Mouse (Mus musculus): ENCODE measurements at regions not wholly inside any gene's neighbourhood (a gene's known extent, or its start where the extent isn't known, plus 50 kb on each side); places are given as distances from the start of the nearest gene placed in this dataset.

GRCm38 (mm10) chrX:106985684-106986083, 65.3 kb downstream of the Lpar4 start:
- Histone ChIP-seq H3K36me3 (replicated peaks; ENCODE audit: control insufficient read depth, insufficient read depth) (no peaks in the 10 kb centered on the region), H3K4me2 (replicated peaks) (no peak overlapping the region), H3K4me1 (replicated peaks; ENCODE audit: control insufficient read depth, insufficient read depth, low read length) (no peaks in the 10 kb centered on the region), H3K27ac (no peak overlapping the region), H3K9ac (no peak overlapping the region), H3K9me3 (ENCODE audit: control insufficient read depth, low read length) (no peaks in the 10 kb centered on the region), H3K27me3 (ENCODE audit: control insufficient read depth, insufficient read depth, low read length) (no peaks in the 10 kb centered on the region), H3K4me3 (replicated peaks; ENCODE audit: low read length) (no peak overlapping the region)
- 53% methylated on average over 1 of the region's 1 CpGs for WGBS
- ATAC-seq (ENCODE audit: low FRiP score): no peak
- DNase-seq (ENCODE audit: low spot score): no peak

DNA sequence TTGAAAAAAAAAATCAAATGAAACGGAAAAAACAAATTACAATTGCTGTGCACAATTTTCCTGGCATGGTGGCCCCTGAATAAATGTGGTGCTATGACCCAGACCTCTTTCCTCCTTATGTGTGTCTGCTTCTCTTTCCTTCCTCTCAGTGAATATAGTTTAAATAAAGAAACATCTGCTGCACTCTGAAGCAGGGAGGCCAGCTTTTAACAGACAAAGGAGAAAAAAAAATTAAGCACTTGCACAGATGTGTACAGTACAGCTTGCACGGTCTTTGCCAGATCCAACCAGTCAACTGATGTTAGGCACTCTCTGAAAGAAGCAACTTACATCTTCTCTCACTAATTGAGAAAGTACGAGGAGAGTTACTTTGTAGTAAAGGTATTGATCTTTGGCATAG, 66.4 kb downstream of the Lpar4 start:
- Histone ChIP-seq H3K4me1 (replicated peaks; ENCODE audit: control insufficient read depth, insufficient read depth, low read length) (no peaks in the 10 kb centered on the region), H3K9ac (no peak overlapping the region), H3K27me3 (ENCODE audit: control insufficient read depth, insufficient read depth, low read length) (no peaks in the 10 kb centered on the region), H3K27ac (no peak overlapping the region), H3K9me3 (ENCODE audit: control insufficient read depth, low read length) (no peaks in the 10 kb centered on the region), H3K36me3 (replicated peaks; ENCODE audit: control insufficient read depth, insufficient read depth) (no peaks in the 10 kb centered on the region), H3K4me3 (replicated peaks; ENCODE audit: low read length) (no peak overlapping the region), H3K4me2 (replicated peaks) (no peak overlapping the region)
- DNase-seq (ENCODE audit: low spot score) (no peak), ATAC-seq (ENCODE audit: low FRiP score) (no peak)
- 54% methylated on average over 3 of the region's 3 CpGs for WGBS

GRCm38 (mm10) chrX:106987779-106988178, 67.4 kb downstream of the Lpar4 start:
- Histone ChIP-seq H3K36me3 (replicated peaks; ENCODE audit: control insufficient read depth, insufficient read depth) (no peaks in the 10 kb centered on the region), H3K4me1 (replicated peaks; ENCODE audit: control insufficient read depth, insufficient read depth, low read length) (no peaks in the 10 kb centered on the region), H3K4me2 (replicated peaks) (no peak overlapping the region), H3K4me3 (replicated peaks; ENCODE audit: low read length) (no peak overlapping the region), H3K9me3 (ENCODE audit: control insufficient read depth, low read length) (no peaks in the 10 kb centered on the region), H3K27ac (no peak overlapping the region), H3K9ac (no peak overlapping the region), H3K27me3 (ENCODE audit: control insufficient read depth, insufficient read depth, low read length) (no peaks in the 10 kb centered on the region)
- ATAC-seq (ENCODE audit: low FRiP score) (no peak), DNase-seq (ENCODE audit: low spot score) (no peak)
- WGBS: 16% methylated on average over 4 of the region's 4 CpGs

DNA sequence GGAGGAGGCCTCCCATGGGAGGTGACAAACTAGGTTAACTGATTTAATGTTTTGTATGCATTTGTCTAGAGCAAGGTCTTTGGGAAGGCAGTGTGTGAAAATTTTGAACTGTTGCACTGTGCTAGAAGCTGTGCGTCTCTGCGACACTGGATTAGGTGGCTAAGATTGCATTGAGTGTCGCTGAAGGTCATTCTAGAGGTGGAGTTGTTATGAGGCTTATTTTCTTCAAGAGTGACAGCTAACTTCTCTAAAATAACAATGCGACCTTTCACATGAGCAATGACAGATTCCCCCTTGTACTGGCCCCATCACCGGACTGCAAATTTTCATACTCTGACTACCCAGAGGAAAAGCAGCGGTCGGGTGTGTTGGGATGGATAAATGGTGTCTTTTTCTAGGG, 83.8 kb upstream of the P2ry10 start:
- no peak overlapping the region for H3K9ac ChIP-seq
- 67% methylated on average over 7 of the region's 7 CpGs for WGBS
- no peak for ATAC-seq (ENCODE audit: low FRiP score)
- H3K4me3 ChIP-seq (replicated peaks; ENCODE audit: low read length): no peak overlapping the region
- H3K27ac ChIP-seq: no peak overlapping the region
- H3K36me3 ChIP-seq (replicated peaks; ENCODE audit: control insufficient read depth, insufficient read depth): no peaks in the 10 kb centered on the region
- H3K9me3 ChIP-seq (ENCODE audit: control insufficient read depth, low read length): no peaks in the 10 kb centered on the region
- no peaks in the 10 kb centered on the region for H3K4me1 ChIP-seq (replicated peaks; ENCODE audit: control insufficient read depth, insufficient read depth, low read length)
- no peaks in the 10 kb centered on the region for H3K27me3 ChIP-seq (ENCODE audit: control insufficient read depth, insufficient read depth, low read length)
- no peak overlapping the region for H3K4me2 ChIP-seq (replicated peaks)
- DNase-seq (ENCODE audit: low spot score): no peak

GRCm38 (mm10) chrX:107008968-107009367, 79.3 kb upstream of the P2ry10 start:
- Histone ChIP-seq H3K4me2 (replicated peaks) (no peak overlapping the region), H3K9me3 (ENCODE audit: control insufficient read depth, low read length) (no peaks in the 10 kb centered on the region), H3K4me1 (replicated peaks; ENCODE audit: control insufficient read depth, insufficient read depth, low read length) (no peaks in the 10 kb centered on the region), H3K27ac (no peak overlapping the region), H3K9ac (no peak overlapping the region), H3K27me3 (ENCODE audit: control insufficient read depth, insufficient read depth, low read length) (no peaks in the 10 kb centered on the region), H3K36me3 (replicated peaks; ENCODE audit: control insufficient read depth, insufficient read depth) (no peaks in the 10 kb centered on the region), H3K4me3 (replicated peaks; ENCODE audit: low read length) (no peak overlapping the region)
- DNase-seq (ENCODE audit: low spot score) (peak; percentile 33), ATAC-seq (ENCODE audit: low FRiP score) (no peak)
- 56% methylated on average over 4 of the region's 4 CpGs for WGBS

GRCm38 (mm10) chrX:107012615-107013014, 75.7 kb upstream of the P2ry10 start:
- Histone ChIP-seq H3K27ac (no peak overlapping the region), H3K4me2 (replicated peaks) (no peak overlapping the region), H3K9ac (no peak overlapping the region), H3K36me3 (replicated peaks; ENCODE audit: control insufficient read depth, insufficient read depth) (no peaks in the 10 kb centered on the region), H3K27me3 (ENCODE audit: control insufficient read depth, insufficient read depth, low read length) (no peaks in the 10 kb centered on the region), H3K9me3 (ENCODE audit: control insufficient read depth, low read length) (no peaks in the 10 kb centered on the region), H3K4me3 (replicated peaks; ENCODE audit: low read length) (no peak overlapping the region), H3K4me1 (replicated peaks; ENCODE audit: control insufficient read depth, insufficient read depth, low read length) (no peaks in the 10 kb centered on the region)
- DNase-seq (ENCODE audit: low spot score) (no peak), ATAC-seq (ENCODE audit: low FRiP score) (no peak)
- WGBS: 76% methylated on average over 3 of the region's 3 CpGs

GRCm38 (mm10) chrX:107015335-107015734, 73.0 kb upstream of the P2ry10 start:
- no peak overlapping the region for H3K9ac ChIP-seq
- no peaks in the 10 kb centered on the region for H3K4me1 ChIP-seq (replicated peaks; ENCODE audit: control insufficient read depth, insufficient read depth, low read length)
- no peaks in the 10 kb centered on the region for H3K36me3 ChIP-seq (replicated peaks; ENCODE audit: control insufficient read depth, insufficient read depth)
- H3K27ac ChIP-seq: no peak overlapping the region
- no peaks in the 10 kb centered on the region for H3K27me3 ChIP-seq (ENCODE audit: control insufficient read depth, insufficient read depth, low read length)
- H3K4me3 ChIP-seq (replicated peaks; ENCODE audit: low read length): no peak overlapping the region
- ATAC-seq (ENCODE audit: low FRiP score): no peak
- H3K9me3 ChIP-seq (ENCODE audit: control insufficient read depth, low read length): no peaks in the 10 kb centered on the region
- DNase-seq (ENCODE audit: low spot score): peak; percentile 29
- 20% methylated on average over 1 of the region's 1 CpGs for WGBS
- no peak overlapping the region for H3K4me2 ChIP-seq (replicated peaks)

- H3K4me3 ChIP-seq (replicated peaks; ENCODE audit: low read length): no peak overlapping the region
- no peak for DNase-seq (ENCODE audit: low spot score)
- no peak overlapping the region for H3K27ac ChIP-seq
- H3K4me1 ChIP-seq (replicated peaks; ENCODE audit: control insufficient read depth, insufficient read depth, low read length): no peaks in the 10 kb centered on the region
- H3K9ac ChIP-seq: no peak overlapping the region
- H3K9me3 ChIP-seq (ENCODE audit: control insufficient read depth, low read length): no peaks in the 10 kb centered on the region
- no peaks in the 10 kb centered on the region for H3K36me3 ChIP-seq (replicated peaks; ENCODE audit: control insufficient read depth, insufficient read depth)
- WGBS: 75% methylated on average over 1 of the region's 1 CpGs
- no peaks in the 10 kb centered on the region for H3K27me3 ChIP-seq (ENCODE audit: control insufficient read depth, insufficient read depth, low read length)
- no peak overlapping the region for H3K4me2 ChIP-seq (replicated peaks)
- ATAC-seq (ENCODE audit: low FRiP score): no peak
Measured at GRCm38 (mm10) chrX:107031726-107032125, 56.6 kb upstream of the P2ry10 start.

DNA sequence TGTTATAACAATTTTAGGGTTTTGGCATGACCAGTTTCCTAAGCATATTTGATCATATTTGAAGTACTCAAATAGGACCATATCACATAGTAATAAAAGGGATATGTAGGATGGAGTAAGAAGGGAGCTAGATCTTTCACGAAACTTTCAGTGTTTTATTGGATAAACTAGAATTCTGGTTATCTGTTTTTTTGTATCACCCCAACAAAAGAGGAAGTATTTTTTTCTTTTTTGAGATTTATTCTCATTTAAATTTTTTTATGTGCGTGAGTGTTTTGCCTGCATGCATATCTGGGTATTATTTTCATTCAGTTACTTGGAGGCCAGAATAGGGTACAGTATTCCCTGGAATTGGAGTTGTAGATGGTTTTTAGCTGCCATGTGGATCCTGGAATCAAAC, 50.3 kb upstream of the P2ry10 start:
- Histone ChIP-seq H3K27ac (no peak overlapping the region), H3K4me3 (replicated peaks; ENCODE audit: low read length) (no peak overlapping the region), H3K36me3 (replicated peaks; ENCODE audit: control insufficient read depth, insufficient read depth) (no peaks in the 10 kb centered on the region), H3K9ac (no peak overlapping the region), H3K4me2 (replicated peaks) (no peak overlapping the region), H3K4me1 (replicated peaks; ENCODE audit: control insufficient read depth, insufficient read depth, low read length) (no peaks in the 10 kb centered on the region), H3K9me3 (ENCODE audit: control insufficient read depth, low read length) (no peaks in the 10 kb centered on the region), H3K27me3 (ENCODE audit: control insufficient read depth, insufficient read depth, low read length) (no peaks in the 10 kb centered on the region)
- ATAC-seq (ENCODE audit: low FRiP score) (no peak), DNase-seq (ENCODE audit: low spot score) (no peak)
- 86% methylated on average over 2 of the region's 2 CpGs for WGBS

All from hindbrain, embryonic 14.5 days (tissue).